Mouse (Mus musculus) G1E (cell line): ENCODE measurements around the gene Bscl2.

Experiments
- CTCF ChIP-seq: IDR thresholded peaks from 2 replicates; pipeline ENCODE4 v1.5.1; 2012; ENCODE audit warnings: low read depth, low read length, inconsistent platforms, mixed read lengths
- GATA1 ChIP-seq: IDR thresholded peaks from 2 replicates; pipeline ENCODE4 v1.6.1; 2012; ENCODE audit warnings: borderline replicate concordance, low read length, inconsistent platforms, mixed read lengths
- GATA2 ChIP-seq: IDR thresholded peaks from 2 replicates; pipeline ENCODE4 v1.6.1; 2012; ENCODE audit warnings: low read depth, low read length, inconsistent platforms, borderline replicate concordance
- POLR2AphosphoS5 ChIP-seq: IDR thresholded peaks from 2 replicates; pipeline ENCODE4 v1.6.1; 2012; ENCODE audit warnings: low read depth, low read length, inconsistent platforms; ENCODE audit not compliant: insufficient replicate concordance

GRCm38 (mm10) chr19:8886916-8887584, 49.8 kb downstream of the Bscl2 start:
- TF ChIP-seq CTCF: no peak
- TF ChIP-seq POLR2AphosphoS5: peak; percentile 30; the same call in 1 of the 2 replicates
- TF ChIP-seq GATA1: no peak
- no peak for TF ChIP-seq GATA2
